Mouse (Mus musculus): Measurements from ENCODE around the gene Prkn.

DNA sequence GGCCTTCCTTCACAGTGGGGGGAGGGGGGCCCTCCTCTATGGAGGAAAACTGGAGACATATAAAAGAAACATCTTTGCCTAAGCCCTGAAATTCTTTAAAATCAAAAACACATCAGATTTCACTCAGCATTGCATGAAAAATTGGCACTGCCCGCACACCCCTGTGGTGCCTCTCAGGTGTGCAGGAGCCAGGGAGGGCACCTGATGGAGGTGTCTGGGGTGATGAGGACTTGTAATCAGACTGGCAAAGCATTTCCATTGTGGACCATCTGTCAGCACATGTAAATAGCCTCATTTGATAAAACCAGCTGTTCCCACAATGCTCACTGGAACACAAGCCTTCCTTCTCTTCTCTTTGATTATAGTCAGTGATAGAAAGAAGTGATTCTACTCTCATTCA is 928.8 kb downstream of the Prkn start:
- TF ChIP-seq CEBPB (IDR thresholded peaks at IDR 0.05; ENCODE audit: low read depth) (no peak), MAX (IDR thresholded peaks at IDR 0.05) (no peak), CTCF (IDR thresholded peaks at IDR 0.05; ENCODE audit: control insufficient read depth, insufficient read depth, insufficient read length) (no peak), USF1 (IDR thresholded peaks at IDR 0.05; ENCODE audit: low read depth) (no peak)
